Mouse (Mus musculus) neural tube, embryonic 14.5 days (tissue): ENCODE measurements at regions not wholly inside any gene's neighbourhood (a gene's known extent, or its start where the extent isn't known, plus 50 kb on each side); places are given as distances from the start of the nearest gene placed in this dataset.

ENCODE experiments used
- ATAC-seq: fragments of 200-750 bp; cut with Nextera tagmentation; 2 replicates; pipeline ENCODE4 v1.8.0; 2017; ENCODE audit warnings: low read depth, mild to moderate bottlenecking, moderate TSS enrichment, moderate library complexity
- H3K27ac ChIP-seq: fragments of 300-500 bp; sonication (generic); 2 replicates; pipeline ENCODE4 v1.5.1; 2014; ENCODE audit warnings: low read depth, mild to moderate bottlenecking, control low read depth, low read length, moderate library complexity, mixed read lengths
- H3K27me3 ChIP-seq: fragments of 300-500 bp; sonication (generic); 2 replicates; pipeline ENCODE4 v1.6.1; 2014; ENCODE audit warnings: low read length; ENCODE audit not compliant: control insufficient read depth, insufficient read depth
- H3K36me3 ChIP-seq: fragments of 300-500 bp; sonication (generic); 2 replicates; pipeline ENCODE4 v1.6.1; 2014; ENCODE audit warnings: low read length, mixed read lengths; ENCODE audit not compliant: control insufficient read depth, insufficient read depth
- H3K4me1 ChIP-seq: fragments of 300-500 bp; sonication (generic); 2 replicates; pipeline ENCODE4 v1.6.1; 2014; ENCODE audit warnings: low read length; ENCODE audit not compliant: control insufficient read depth, insufficient read depth
- H3K4me2 ChIP-seq: fragments of 300-500 bp; sonication (generic); 2 replicates; pipeline ENCODE4 v1.6.1; 2014; ENCODE audit warnings: mild to moderate bottlenecking, low read depth, low read length, control low read depth
- H3K4me3 ChIP-seq: fragments of 300-500 bp; sonication (generic); 2 replicates; pipeline ENCODE4 v1.5.1; 2014; ENCODE audit warnings: low read depth, low read length, control low read depth, mixed read lengths
- H3K9ac ChIP-seq: fragments of 300-500 bp; sonication (generic); replicated peaks from 2 replicates; pipeline ENCODE4 v1.6.1; 2014; ENCODE audit warnings: low read depth, mild to moderate bottlenecking, control low read depth, low read length, mixed read lengths
- H3K9me3 ChIP-seq: fragments of 300-500 bp; sonication (generic); 2 replicates; pipeline ENCODE4 v1.6.1; 2016; ENCODE audit warnings: low read length; ENCODE audit not compliant: control insufficient read depth
- WGBS: fragments of 180-500 bp; shearing (Covaris S2); extraction: QIAGEN DNeasy Blood & Tissue Kit; methylation state at CpG from one replicate; pipeline ENCODE4 v1.1.7; 2014; 5-methylcytosine and 5-hydroxymethylcytosine counted together

GRCm38 (mm10) chr10:98695371-98695725, 218.9 kb upstream of the Atp2b1 start:
- 92% methylated on average over 2 of the region's 2 CpGs for WGBS
- ATAC-seq, result no peak

GRCm38 (mm10) chr10:98697866-98698265, 216.3 kb upstream of the Atp2b1 start:
- H3K27ac ChIP-seq, result no peak overlapping the region
- H3K4me2 ChIP-seq, result no peak overlapping the region
- H3K36me3 ChIP-seq, result no peaks in the 10 kb centered on the region
- 79% methylated on average over 4 of the region's 4 CpGs for WGBS
- H3K9ac ChIP-seq, result no peak overlapping the region
- no peaks in the 10 kb centered on the region for H3K4me1 ChIP-seq
- no peak for ATAC-seq
- no peak overlapping the region for H3K4me3 ChIP-seq
- H3K9me3 ChIP-seq, result no peaks in the 10 kb centered on the region
- no peaks in the 10 kb centered on the region for H3K27me3 ChIP-seq

More at GRCm38 (mm10) chr10:98695371-98695725, 218.9 kb upstream of the Atp2b1 start:
- no peak overlapping the region for H3K4me2 ChIP-seq
- H3K4me3 ChIP-seq, result no peak overlapping the region
- no peaks in the 10 kb centered on the region for H3K27me3 ChIP-seq
- no peaks in the 10 kb centered on the region for H3K36me3 ChIP-seq
- no peaks in the 10 kb centered on the region for H3K4me1 ChIP-seq
- no peak overlapping the region for H3K27ac ChIP-seq
- no peaks in the 10 kb centered on the region for H3K9me3 ChIP-seq
- H3K9ac ChIP-seq, result no peak overlapping the region

- Histone ChIP-seq H3K27ac (no peak overlapping the region), H3K4me2 (no peak overlapping the region), H3K9me3 (no peaks in the 10 kb centered on the region), H3K36me3 (no peaks in the 10 kb centered on the region), H3K4me3 (no peak overlapping the region), H3K27me3 (no peaks in the 10 kb centered on the region), H3K9ac (no peak overlapping the region), H3K4me1 (no peaks in the 10 kb centered on the region)
- no peak for ATAC-seq
- WGBS, result 89% methylated on average over 4 of the region's 4 CpGs
Observed at GRCm38 (mm10) chr10:98699579-98699978, 214.6 kb upstream of the Atp2b1 start.

GRCm38 (mm10) chr10:98700407-98700806, 213.8 kb upstream of the Atp2b1 start:
- Histone ChIP-seq H3K27me3 (no peaks in the 10 kb centered on the region), H3K36me3 (no peaks in the 10 kb centered on the region), H3K9ac (no peak overlapping the region), H3K4me1 (no peaks in the 10 kb centered on the region), H3K27ac (no peak overlapping the region), H3K4me2 (no peak overlapping the region), H3K9me3 (no peaks in the 10 kb centered on the region), H3K4me3 (no peak overlapping the region)
- WGBS, result 75% methylated on average over 4 of the region's 4 CpGs
- no peak for ATAC-seq

- 66% methylated on average over 3 of the region's 3 CpGs for WGBS
- H3K27ac ChIP-seq, result no peak overlapping the region
- no peaks in the 10 kb centered on the region for H3K36me3 ChIP-seq
- no peaks in the 10 kb centered on the region for H3K27me3 ChIP-seq
- H3K4me1 ChIP-seq, result no peaks in the 10 kb centered on the region
- no peak overlapping the region for H3K4me3 ChIP-seq
- H3K9me3 ChIP-seq, result no peaks in the 10 kb centered on the region
- H3K4me2 ChIP-seq, result no peak overlapping the region
- H3K9ac ChIP-seq, result no peak overlapping the region
- no peak for ATAC-seq
Observed at GRCm38 (mm10) chr10:98701285-98701684, 212.9 kb upstream of the Atp2b1 start.

GRCm38 (mm10) chr10:98702470-98703215, 211.6 kb upstream of the Atp2b1 start:
- ATAC-seq, result no peak
- 86% methylated on average over 5 of the region's 5 CpGs for WGBS
- no peak overlapping the region for H3K27ac ChIP-seq

GRCm38 (mm10) chr10:98703642-98704293, 210.4 kb upstream of the Atp2b1 start:
- 57% methylated on average over 2 of the region's 2 CpGs for WGBS
- Histone ChIP-seq H3K36me3 (no peaks in the 10 kb centered on the region), H3K9me3 (no peaks in the 10 kb centered on the region), H3K4me1 (no peaks in the 10 kb centered on the region), H3K4me2 (no peak overlapping the region), H3K9ac (no peak overlapping the region), H3K27me3 (no peaks in the 10 kb centered on the region), H3K4me3 (no peak overlapping the region), H3K27ac (peak overlapping the region; percentile 48; the same call in 1 of the 2 replicates)
- peak; percentile 74; the same call in 1 of the 2 replicates for ATAC-seq

More at GRCm38 (mm10) chr10:98702470-98703215, 211.6 kb upstream of the Atp2b1 start:
- no peaks in the 10 kb centered on the region for H3K36me3 ChIP-seq
- no peaks in the 10 kb centered on the region for H3K4me1 ChIP-seq
- no peak overlapping the region for H3K4me3 ChIP-seq
- H3K27me3 ChIP-seq, result no peaks in the 10 kb centered on the region
- no peak overlapping the region for H3K4me2 ChIP-seq
- H3K9me3 ChIP-seq, result no peaks in the 10 kb centered on the region
- H3K9ac ChIP-seq, result no peak overlapping the region

GRCm38 (mm10) chr10:98704559-98704958, 209.6 kb upstream of the Atp2b1 start:
- H3K36me3 ChIP-seq, result no peaks in the 10 kb centered on the region
- no peak overlapping the region for H3K27ac ChIP-seq

GRCm38 (mm10) chr10:98717856-98718255, 196.3 kb upstream of the Atp2b1 start:
- Histone ChIP-seq H3K9ac (no peak overlapping the region), H3K9me3 (no peaks in the 10 kb centered on the region), H3K36me3 (no peaks in the 10 kb centered on the region), H3K4me3 (no peak overlapping the region), H3K27ac (no peak overlapping the region), H3K4me1 (no peaks in the 10 kb centered on the region), H3K27me3 (no peaks in the 10 kb centered on the region), H3K4me2 (no peak overlapping the region)
- no peak for ATAC-seq
- WGBS, result 91% methylated on average over 4 of the region's 4 CpGs

More at GRCm38 (mm10) chr10:98704559-98704958, 209.6 kb upstream of the Atp2b1 start:
- no peak for ATAC-seq
- Histone ChIP-seq H3K9ac (no peak overlapping the region), H3K4me3 (no peak overlapping the region), H3K9me3 (no peaks in the 10 kb centered on the region), H3K27me3 (no peaks in the 10 kb centered on the region), H3K4me2 (no peak overlapping the region), H3K4me1 (no peaks in the 10 kb centered on the region)
- 88% methylated on average over 6 of the region's 6 CpGs for WGBS
